Mouse (Mus musculus) c-Kit-positive CD71-positive TER-119-positive erythroid progenitor cells, embryonic 14.5 days (primary cell): Measurements from ENCODE around the gene Tfr2.

ENCODE experiments used
- DNase-seq: peaks from one replicate; pipeline ENCODE4 v3.0.0-alpha.2; 2013; ENCODE audit warnings: low spot score

Gene Tfr2

GRCm38 (mm10) chr5:137537461-137537860, 32.2 kb upstream of the Tfr2 start:
- no peak for DNase-seq

GRCm38 (mm10) chr5:137539291-137539801, 30.3 kb upstream of the Tfr2 start:
- DNase-seq: no peak

GRCm38 (mm10) chr5:137540991-137541390, 28.6 kb upstream of the Tfr2 start:
- DNase-seq: no peak

- no peak for DNase-seq
These were observed 27.7 kb upstream of the Tfr2 start for GRCm38 (mm10) chr5:137541768-137542540.

GRCm38 (mm10) chr5:137544926-137545325, 24.7 kb upstream of the Tfr2 start:
- DNase-seq: no peak

- no peak for DNase-seq
These were observed 24.0 kb upstream of the Tfr2 start for GRCm38 (mm10) chr5:137545596-137545995.

GRCm38 (mm10) chr5:137549840-137550239, 19.8 kb upstream of the Tfr2 start:
- no peak for DNase-seq

- no peak for DNase-seq
These were observed 18.5 kb upstream of the Tfr2 start for GRCm38 (mm10) chr5:137551119-137551518.

GRCm38 (mm10) chr5:137553000-137553399, 16.6 kb upstream of the Tfr2 start:
- no peak for DNase-seq

- peak; percentile 39 for DNase-seq
These were observed 16.2 kb upstream of the Tfr2 start, which contains the start of gene Actl6b for GRCm38 (mm10) chr5:137553411-137553837. Gene Actl6b, plus strand, starts transcription at chr5:137553517.

GRCm38 (mm10) chr5:137553898-137554297, 15.7 kb upstream of the Tfr2 start:
- DNase-seq: no peak

- no peak for DNase-seq
These were observed 8.1 kb upstream of the Tfr2 start for GRCm38 (mm10) chr5:137561556-137561955.

- no peak for DNase-seq
These were observed 6.7 kb upstream of the Tfr2 start for GRCm38 (mm10) chr5:137562965-137563364.

- no peak for DNase-seq
These were observed 3.9 kb upstream of the Tfr2 start for GRCm38 (mm10) chr5:137565744-137566143.

- DNase-seq: no peak
These were observed 3.2 kb upstream of the Tfr2 start for GRCm38 (mm10) chr5:137566416-137566815.

- DNase-seq: no peak
These were observed 1.3 kb upstream of the Tfr2 start for GRCm38 (mm10) chr5:137568223-137568798.

- no peak for DNase-seq
These were observed 609 bp upstream of the Tfr2 start for GRCm38 (mm10) chr5:137569031-137569430.

GRCm38 (mm10) chr5:137570181-137570580, 541 bp downstream of the Tfr2 start:
- peak; percentile 41 for DNase-seq

GRCm38 (mm10) chr5:137570691-137571586, 1.3 kb downstream of the Tfr2 start:
- DNase-seq: peak; percentile 85

- DNase-seq: no peak
These were observed 4.8 kb downstream of the Tfr2 start for GRCm38 (mm10) chr5:137574470-137574901.

- no peak for DNase-seq
These were observed 10.6 kb downstream of the Tfr2 start for GRCm38 (mm10) chr5:137580246-137580645.

GRCm38 (mm10) chr5:137582702-137583101, 13.1 kb downstream of the Tfr2 start:
- no peak for DNase-seq
